Mouse (Mus musculus): ENCODE data around the gene Rps8.
"Not testable (repeated sequence)": the region's sequence is repeated elsewhere in the genome, so short reads cannot be mapped to it uniquely, and the experiment has no call there.

The Rps8 gene

GRCm38 (mm10) chr4:117155792-117156355, at the start of gene Rps8:
TSS of gene Rps8 (minus strand) at chr4:117156243.
- in situ Hi-C loops (cut with MboI, MseI), result no loop called here

DNA sequence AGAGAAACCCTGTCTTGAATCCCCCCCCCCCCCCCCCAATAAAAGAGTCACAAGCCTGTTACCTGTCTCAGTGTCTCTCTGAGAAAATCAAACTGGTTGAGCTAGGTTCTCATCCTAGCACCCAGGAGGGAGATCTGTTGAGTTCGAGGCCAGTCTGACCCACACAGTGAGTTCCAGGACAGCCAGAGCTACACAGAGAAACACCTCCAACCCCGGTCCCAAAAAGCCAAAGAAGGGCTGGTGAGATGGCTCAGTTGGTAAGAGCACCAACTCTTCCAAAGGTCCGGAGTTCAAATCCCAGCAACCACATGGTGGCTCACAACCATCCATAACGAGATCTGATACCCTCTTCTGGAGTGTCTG, 46.9 kb upstream of the Rps8 start:
- in situ Hi-C loops (cut with MboI, MseI), result no loop called here

GRCm38 (mm10) chr4:117202046-117202991, 46.3 kb upstream of the Rps8 start:
- in situ Hi-C loops (cut with MboI, MseI), result no loop called here

DNA sequence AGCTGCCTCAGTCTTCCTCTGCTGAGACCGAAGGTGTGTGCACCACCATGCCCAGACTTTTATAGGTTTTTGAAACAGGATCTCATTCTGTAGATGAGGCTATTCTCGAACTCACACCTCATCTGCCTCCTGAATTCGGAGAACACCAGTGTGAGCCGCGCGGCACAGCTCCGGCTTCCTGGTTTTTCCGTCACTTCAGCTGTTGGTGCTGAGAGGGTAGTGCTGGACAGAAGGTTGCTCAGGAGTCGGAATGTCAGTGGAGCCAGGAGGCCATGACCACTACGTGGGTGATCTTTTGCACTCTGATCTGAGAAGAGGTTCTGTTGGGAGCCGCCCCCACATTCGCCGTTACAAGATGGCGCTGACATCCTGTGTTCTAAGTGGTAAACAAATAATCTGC, 35.8 kb upstream of the Rps8 start:
- in situ Hi-C loops (cut with MboI, MseI), result no loop called here

- in situ Hi-C loops (cut with MboI, MseI), result no loop called here
Observed at GRCm38 (mm10) chr4:117190660-117191059, 34.6 kb upstream of the Rps8 start.

DNA sequence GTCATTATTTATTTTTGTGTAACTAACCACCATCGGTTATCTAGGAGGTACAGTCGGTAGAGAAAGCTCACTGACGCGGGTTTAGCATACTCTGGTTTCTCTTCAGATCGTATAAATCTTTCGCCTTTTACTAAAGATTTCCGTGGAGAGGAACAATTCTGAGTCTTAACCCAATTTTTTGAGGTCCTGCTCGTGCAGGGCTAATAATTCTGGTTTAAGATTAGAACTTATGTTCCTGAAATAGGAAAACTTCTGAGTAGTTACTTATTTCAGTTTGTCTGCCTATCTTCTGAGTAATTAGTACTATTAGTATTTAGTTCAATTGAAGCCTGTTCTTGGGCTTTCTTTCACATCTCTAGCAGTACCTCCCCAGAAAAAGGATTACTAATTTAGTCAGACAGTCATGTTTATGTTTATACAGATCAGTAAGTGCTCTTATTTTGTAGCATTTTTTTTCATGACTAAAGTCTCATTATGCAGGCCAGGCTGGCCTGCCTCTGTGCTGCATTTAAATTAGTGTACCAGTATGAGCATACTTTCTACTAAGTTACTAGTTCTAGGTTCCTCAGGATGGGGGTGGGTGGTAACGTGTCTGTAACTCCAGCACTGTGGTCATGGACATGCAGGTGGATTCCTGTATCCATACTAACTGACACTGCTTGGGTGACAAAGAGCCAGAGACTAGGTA, 34.0 kb upstream of the Rps8 start:
- in situ Hi-C loops (cut with MboI, MseI), result no loop called here

GRCm38 (mm10) chr4:117189382-117189855, 33.4 kb upstream of the Rps8 start:
- in situ Hi-C loops (cut with MboI, MseI), result no loop called here

- in situ Hi-C loops (cut with MboI, MseI), result no loop called here
Observed at GRCm38 (mm10) chr4:117188969-117189368, 32.9 kb upstream of the Rps8 start.

DNA sequence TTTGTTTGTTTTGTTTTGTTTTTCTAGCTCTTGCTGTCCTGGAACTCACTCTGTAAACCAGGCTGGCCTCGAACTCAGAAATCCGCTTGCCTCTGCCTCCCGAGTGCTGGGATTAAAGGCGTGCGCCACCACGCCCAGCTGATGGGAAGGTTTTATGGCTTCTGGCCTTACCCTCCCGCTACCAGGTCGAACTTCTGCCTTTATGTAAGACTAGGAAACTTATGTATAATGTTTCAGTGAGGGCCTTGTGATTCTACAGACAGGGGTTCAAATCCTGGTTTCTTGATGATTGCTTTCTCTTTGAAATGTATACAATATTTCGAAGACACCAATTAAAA, 26.7 kb upstream of the Rps8 start:
- in situ Hi-C loops (cut with MboI, MseI), result not testable (repeated sequence)

DNA sequence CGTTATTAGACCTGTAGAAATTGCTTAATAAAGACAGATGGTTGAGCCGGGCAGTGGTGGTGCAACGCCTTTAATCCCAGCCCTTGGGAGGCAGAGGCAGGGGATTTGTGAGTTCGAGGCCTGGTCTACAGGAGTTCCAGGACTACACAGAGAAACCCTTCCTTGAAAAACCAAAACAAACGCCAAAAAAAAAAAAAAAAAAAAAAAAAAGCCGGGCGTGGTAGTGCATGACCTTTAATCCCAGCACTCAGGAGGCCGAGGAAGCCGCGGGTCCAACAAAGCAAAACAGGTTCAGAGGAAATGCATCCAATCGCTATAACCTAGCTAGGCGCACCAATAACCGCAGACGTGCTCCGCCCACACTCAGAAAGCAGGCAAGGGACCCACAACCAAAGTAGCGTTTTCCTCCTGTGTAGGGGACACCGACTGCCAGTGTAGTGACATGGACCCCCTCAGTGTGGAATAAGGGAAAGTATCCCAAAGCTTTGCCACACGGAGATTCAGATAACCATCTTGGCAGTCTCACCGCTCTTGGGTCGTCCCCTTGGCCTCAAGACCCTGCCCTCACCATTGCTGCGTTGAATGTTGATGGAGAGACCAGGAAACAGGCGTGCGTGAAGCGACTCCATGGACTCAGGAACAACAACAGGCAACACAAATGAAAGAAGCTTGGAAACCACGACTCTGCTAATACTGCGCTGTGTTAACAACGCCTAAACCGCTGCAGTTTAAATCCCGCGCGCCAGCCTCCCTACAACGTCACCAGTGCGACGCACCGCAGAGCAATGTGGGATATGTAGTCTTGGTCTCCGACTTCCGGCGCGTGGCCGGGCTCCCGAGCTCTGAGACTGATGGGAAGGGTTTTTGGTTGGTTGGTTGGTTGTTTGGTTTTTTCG, 26.1 kb upstream of the Rps8 start, which contains the start of gene Kif2c:
Kif2c (minus strand) TSS at position 777 of the 896 bp plus-strand sequence.
- in situ Hi-C loops (cut with MboI, MseI), result no loop called here

DNA sequence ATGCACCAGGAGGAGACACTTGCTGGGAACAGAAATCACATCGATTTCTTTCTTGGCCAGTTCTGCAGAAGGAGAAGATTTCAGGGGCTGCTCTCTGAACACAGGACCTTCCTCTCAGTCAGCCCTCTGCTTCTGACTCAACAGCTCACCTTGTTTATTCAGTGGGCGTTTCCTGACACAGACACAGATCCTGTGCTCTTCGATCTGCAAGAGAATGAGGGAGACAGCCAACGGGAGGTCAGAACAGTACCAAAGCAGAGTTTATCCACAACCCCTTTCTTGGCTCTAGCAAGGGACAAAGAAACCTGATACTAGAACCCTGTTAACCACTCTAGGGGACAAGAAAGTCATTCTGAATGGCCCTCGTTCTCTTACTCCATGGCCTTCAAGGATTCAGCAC, 13.9 kb upstream of the Rps8 start:
- in situ Hi-C loops (cut with MboI, MseI), result no loop called here

GRCm38 (mm10) chr4:117161183-117161582, 5.1 kb upstream of the Rps8 start:
- in situ Hi-C loops (cut with MboI, MseI), result no loop called here

GRCm38 (mm10) chr4:117159666-117160065, 3.6 kb upstream of the Rps8 start:
- in situ Hi-C loops (cut with MboI, MseI), result no loop called here

- in situ Hi-C loops (cut with MboI, MseI), result no loop called here
Observed at GRCm38 (mm10) chr4:117156372-117156771, 329 bp upstream of the Rps8 start.

DNA sequence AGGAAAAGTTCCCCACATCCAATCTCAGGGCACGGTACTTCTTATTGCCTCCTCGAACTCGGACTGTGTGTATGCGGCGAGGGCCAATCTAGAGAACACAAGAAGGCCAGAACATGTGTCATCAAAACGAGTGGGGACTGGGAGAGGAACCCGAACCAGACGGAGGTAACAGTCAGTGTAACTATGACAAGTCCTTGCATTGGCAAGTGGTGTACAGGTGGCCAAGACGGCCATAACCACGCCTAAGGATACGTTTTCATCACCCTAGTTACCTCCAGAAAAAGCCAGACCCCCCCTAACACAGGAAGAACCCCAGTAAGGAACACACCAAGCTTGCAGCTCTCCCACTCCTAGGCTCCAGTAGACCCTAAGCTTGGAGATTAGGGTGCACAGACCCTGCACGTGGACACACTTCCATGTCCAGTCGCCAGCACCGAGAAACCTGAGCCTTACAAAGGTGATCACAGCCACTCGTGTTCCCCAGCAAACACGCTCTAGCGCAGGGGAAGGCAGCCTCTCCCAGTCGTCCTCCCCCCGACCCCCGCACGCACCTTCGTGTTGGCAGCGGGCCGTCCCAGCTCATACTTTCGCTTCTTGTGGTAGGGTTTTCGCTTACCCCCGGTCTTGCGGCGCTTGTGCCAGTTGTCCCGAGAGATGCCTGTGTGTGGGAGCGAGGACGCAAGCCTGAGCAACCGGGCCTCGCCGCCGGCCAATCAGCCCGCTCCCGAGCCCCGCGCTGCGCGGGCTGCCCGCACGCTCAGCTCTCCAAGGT, 837 bp downstream of the Rps8 start:
- in situ Hi-C loops (cut with MboI, MseI), result no loop called here

- in situ Hi-C loops (cut with MboI, MseI), result no loop called here
Observed at GRCm38 (mm10) chr4:117152714-117153113, 3.3 kb downstream of the Rps8 start.

DNA sequence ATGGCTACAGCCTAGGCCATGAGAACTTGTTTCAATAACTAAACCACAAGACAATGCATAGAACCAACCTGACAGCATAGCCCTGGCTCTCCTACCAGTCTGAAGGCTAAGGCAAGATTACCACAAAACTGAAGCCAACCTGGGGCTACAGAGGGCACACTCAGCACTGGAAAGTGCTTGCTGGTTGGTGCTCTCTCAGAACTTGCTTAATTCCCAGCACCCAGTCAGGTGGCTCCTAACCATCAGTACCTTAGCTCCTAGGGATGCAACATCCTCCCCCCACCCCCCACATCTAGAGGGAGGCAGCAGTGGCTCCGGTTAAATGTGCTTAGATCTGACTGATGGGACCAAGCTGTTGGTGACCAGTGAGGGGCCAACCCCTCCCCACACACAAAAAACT, 4.6 kb downstream of the Rps8 start:
- in situ Hi-C loops (cut with MboI, MseI), result no loop called here

DNA sequence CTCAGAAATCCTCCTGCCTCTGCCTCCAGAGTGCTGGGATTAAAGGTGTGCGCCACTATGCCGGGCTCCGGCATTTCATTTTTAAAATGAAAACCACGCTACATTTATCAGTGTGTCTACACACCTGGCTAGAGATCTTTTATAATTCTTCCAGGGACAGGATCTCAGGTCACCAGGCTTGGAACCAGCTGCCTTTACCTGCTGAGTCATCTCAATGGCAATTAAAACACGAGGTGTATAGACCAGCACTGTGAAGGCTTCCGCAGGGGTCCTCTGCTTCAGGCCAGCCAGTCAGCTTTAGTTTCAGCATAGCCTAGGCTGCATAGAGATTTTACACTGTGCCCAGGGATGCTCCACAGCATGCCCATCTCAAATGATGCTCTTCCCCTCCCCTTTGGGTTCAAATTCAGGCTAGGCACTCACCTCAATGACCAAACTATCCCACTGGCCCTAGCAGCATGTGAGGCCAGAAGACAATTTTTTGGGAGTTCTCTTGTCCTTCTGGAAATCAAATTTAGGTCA, 5.8 kb downstream of the Rps8 start:
- in situ Hi-C loops (cut with MboI, MseI), result no loop called here

GRCm38 (mm10) chr4:117149291-117150211, 6.5 kb downstream of the Rps8 start:
- in situ Hi-C loops (cut with MboI, MseI), result loop anchor here (25.0 kb wide), 1 partner anchor 1312 kb away; the partner anchor contains the start of genes Mknk1 and Mob3c

Measured in T-helper 1 cell (primary cell).